Mouse (Mus musculus) stomach, postnatal 0 days (tissue): ENCODE data around the gene Cox10. TPM values are rescaled to one million over a fixed set of nuclear protein-coding genes. Genes with fewer than 3 reads are reported as not detected.

ENCODE experiments used
- ATAC-seq: fragments of 200-750 bp; cut with Nextera tagmentation; 2 replicates; pipeline ENCODE4 v1.8.0; 2017; ENCODE audit not compliant: low FRiP score, low TSS enrichment
- DNase-seq: peaks from one replicate; pipeline ENCODE4 v3.0.0-alpha.2; 2016; ENCODE audit warnings: low spot score
- H3K27ac ChIP-seq: fragments of 300-500 bp; sonication (generic); replicated peaks from 2 replicates; pipeline ENCODE4 v1.5.1; 2014; ENCODE audit warnings: mild to moderate bottlenecking, control low read depth
- H3K27me3 ChIP-seq: fragments of 300-500 bp; sonication (generic); 2 replicates; pipeline ENCODE4 v1.6.1; 2014; ENCODE audit warnings: low read length; ENCODE audit not compliant: control insufficient read depth, insufficient read depth
- H3K36me3 ChIP-seq: fragments of 300-500 bp; sonication (generic); 2 replicates; pipeline ENCODE4 v1.6.1; 2014; ENCODE audit warnings: low read length, mixed read lengths; ENCODE audit not compliant: control insufficient read depth, insufficient read depth
- H3K4me1 ChIP-seq: fragments of 300-500 bp; sonication (generic); replicated peaks from 2 replicates; pipeline ENCODE4 v1.6.1; 2014; ENCODE audit warnings: antibody characterized with exemption; ENCODE audit not compliant: control insufficient read depth, insufficient read depth
- H3K4me2 ChIP-seq: fragments of 300-500 bp; sonication (generic); replicated peaks from 2 replicates; pipeline ENCODE4 v1.6.1; 2014; ENCODE audit warnings: low read depth, mild to moderate bottlenecking, control low read depth, moderate library complexity
- H3K4me3 ChIP-seq: fragments of 300-500 bp; sonication (generic); 2 replicates; pipeline ENCODE4 v1.5.1; 2014; ENCODE audit warnings: low read depth, low read length, control low read depth
- H3K9ac ChIP-seq: fragments of 300-500 bp; sonication (generic); 2 replicates; pipeline ENCODE4 v1.6.1; 2014; ENCODE audit warnings: mild to moderate bottlenecking, low read length, control low read depth, mixed read lengths
- H3K9me3 ChIP-seq: fragments of 300-500 bp; sonication (generic); 2 replicates; pipeline ENCODE4 v1.6.1; 2016; ENCODE audit warnings: low read length; ENCODE audit not compliant: control insufficient read depth
- CTCF ChIP-seq: IDR thresholded peaks from 2 replicates; pipeline ENCODE4 v1.5.1; 2016; ENCODE audit warnings: antibody characterized with exemption, low read depth, mild to moderate bottlenecking, moderate library complexity
- EP300 ChIP-seq: optimal IDR thresholded peaks from 2 replicates; pipeline ENCODE3; 2016; ENCODE audit warnings: antibody characterized with exemption
- WGBS: fragments of 180-500 bp; shearing (Covaris S2); extraction: QIAGEN DNeasy Blood & Tissue Kit; methylation state at CpG from one replicate; pipeline ENCODE4 v1.1.7; 2014; 5-methylcytosine and 5-hydroxymethylcytosine counted together
- polyA plus RNA-seq: library from polyadenylated mRNA; unstranded; fragments of >200 nt; fragmentation: Nextera tagmentation; extraction: Ambion mirVana; gene quantifications from 2 replicates; pipeline ENCODE4 v1.2.1, GENCODE M21; 2015

The Cox10 gene
- polyA plus RNA-seq, 1 experiment from 2014 or later, result 16.9 TPM

DNA sequence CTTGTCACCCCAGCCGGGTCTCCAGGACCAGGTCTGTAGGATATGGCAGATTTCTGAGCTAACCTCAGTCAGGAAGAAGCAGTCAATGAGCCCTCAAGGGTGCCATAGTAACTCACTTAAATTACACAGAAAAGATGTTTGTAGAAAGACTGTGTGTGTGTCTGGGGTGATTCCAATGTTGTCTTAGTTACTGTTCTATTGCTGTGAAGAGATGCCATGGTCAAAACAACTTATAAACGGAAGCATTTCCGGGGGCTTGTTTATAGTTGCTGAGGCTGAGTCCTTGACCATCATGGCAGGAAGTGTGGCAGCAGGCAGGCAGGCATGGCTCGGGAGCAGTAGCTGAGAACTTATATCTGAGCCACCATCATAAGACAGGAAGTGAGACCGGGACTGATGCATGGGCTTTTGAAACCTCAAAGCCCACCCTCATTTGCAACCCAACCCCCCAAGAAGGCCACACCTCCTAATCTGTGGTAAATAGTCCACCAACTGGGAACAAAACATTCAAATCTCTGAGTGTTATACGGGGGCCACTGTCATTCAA lies 94.6 kb downstream of the Cox10 start:
- Histone ChIP-seq H3K27me3 (no peaks in the 10 kb centered on the region), H3K4me2 (no peak overlapping the region), H3K36me3 (no peaks in the 10 kb centered on the region), H3K9me3 (no peaks in the 10 kb centered on the region), H3K4me3 (no peak overlapping the region), H3K27ac (no peak overlapping the region), H3K4me1 (no peaks in the 10 kb centered on the region), H3K9ac (no peak overlapping the region)
- DNase-seq, result no peak
- 79% methylated on average over 6 of the region's 6 CpGs for WGBS
- TF ChIP-seq CTCF (no peak), EP300 (no peak)
- no peak for ATAC-seq

DNA sequence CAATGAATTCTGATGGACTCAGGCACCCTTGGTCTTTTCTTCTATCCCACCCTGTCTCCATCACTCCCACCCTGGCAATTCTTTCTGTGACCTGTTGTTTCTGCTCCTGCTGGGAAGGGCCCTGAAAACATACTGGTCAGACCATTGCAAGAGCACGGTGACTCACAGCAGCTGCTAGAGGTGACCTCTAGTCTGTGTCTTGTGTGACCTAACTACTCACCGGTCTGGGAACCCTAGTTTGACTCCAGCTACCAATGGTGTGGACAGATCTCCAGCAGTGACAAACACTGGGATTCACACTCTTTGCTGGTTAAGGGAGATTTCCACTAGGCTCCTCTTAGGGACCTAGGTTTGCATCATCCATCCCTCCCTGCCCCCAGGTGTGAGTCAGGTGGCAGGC lies 101.5 kb downstream of the Cox10 start:
- 67% methylated on average over 2 of the region's 2 CpGs for WGBS
- TF ChIP-seq CTCF (no peak), EP300 (no peak)

DNA sequence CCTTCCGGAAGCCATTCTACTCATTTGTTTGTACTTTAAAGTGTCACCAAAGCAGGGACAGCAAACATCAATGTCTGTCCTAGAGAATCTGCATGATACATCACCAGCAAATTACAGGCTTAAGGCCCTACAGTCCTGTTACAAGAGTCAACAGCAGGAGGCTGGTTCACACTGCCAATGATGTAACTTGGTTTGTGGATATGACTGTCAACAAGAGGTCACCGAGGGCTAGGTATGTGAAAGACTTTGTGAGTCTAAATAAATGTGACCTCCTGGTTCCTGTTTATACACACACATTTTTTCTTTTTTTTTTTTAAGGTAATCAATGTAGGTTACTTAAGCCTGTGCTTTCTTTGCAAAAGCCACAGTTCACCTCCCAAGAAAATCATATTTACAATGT lies 102.5 kb downstream of the Cox10 start:
- H3K36me3 ChIP-seq, result no peaks in the 10 kb centered on the region
- H3K27me3 ChIP-seq, result no peaks in the 10 kb centered on the region
- no peak for TF ChIP-seq EP300
- no peak for TF ChIP-seq CTCF
- no peaks in the 10 kb centered on the region for H3K9me3 ChIP-seq
- no peak overlapping the region for H3K4me3 ChIP-seq
- no peak overlapping the region for H3K9ac ChIP-seq
- no peaks in the 10 kb centered on the region for H3K4me1 ChIP-seq
- no peak for ATAC-seq
- DNase-seq, result no peak
- WGBS, result 69% methylated on average over 2 of the region's 2 CpGs
- no peak overlapping the region for H3K27ac ChIP-seq
- no peak overlapping the region for H3K4me2 ChIP-seq

More for the DNA sequence above, 101.5 kb downstream of the Cox10 start:
- H3K36me3 ChIP-seq, result no peaks in the 10 kb centered on the region
- ATAC-seq (peak; percentile 62), DNase-seq (no peak)
- H3K27me3 ChIP-seq, result no peaks in the 10 kb centered on the region
- H3K4me1 ChIP-seq, result no peaks in the 10 kb centered on the region
- H3K4me2 ChIP-seq, result no peak overlapping the region
- H3K9me3 ChIP-seq, result no peaks in the 10 kb centered on the region
- no peak overlapping the region for H3K4me3 ChIP-seq
- H3K9ac ChIP-seq, result no peak overlapping the region
- no peak overlapping the region for H3K27ac ChIP-seq

DNA sequence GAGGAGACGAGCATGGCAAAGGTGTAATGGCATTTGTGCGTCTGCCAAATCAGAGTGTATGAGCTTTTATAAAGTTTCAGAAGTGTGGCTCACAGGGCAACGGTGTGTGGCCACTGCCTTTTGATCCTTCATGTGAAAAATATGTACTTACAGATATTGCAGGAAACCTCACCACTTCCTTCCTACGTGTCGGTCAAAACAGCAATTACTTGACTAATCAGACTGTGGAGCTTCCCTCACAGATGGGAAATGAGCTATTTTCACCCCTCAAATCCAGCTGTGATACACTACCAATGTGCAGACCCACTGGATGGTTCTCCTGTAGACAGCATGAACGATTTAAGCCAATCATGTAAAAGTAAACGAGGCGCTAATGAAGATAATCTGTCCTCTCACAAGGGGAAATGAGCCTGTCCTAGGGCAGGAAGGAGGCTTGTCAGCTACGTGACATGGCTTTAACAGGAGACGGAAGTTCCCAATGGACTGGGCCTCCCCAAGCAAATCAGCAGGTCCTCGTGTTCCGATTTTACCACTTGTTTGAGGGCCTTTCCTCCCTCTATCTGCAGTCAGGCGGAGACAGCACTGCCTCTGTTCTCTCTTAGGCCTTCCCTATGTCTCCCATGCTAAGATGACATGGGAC lies 103.9 kb downstream of the Cox10 start:
- Histone ChIP-seq H3K4me2 (no peak overlapping the region), H3K27ac (no peak overlapping the region), H3K27me3 (no peaks in the 10 kb centered on the region), H3K9ac (no peak overlapping the region), H3K4me1 (no peaks in the 10 kb centered on the region), H3K9me3 (no peaks in the 10 kb centered on the region), H3K4me3 (no peak overlapping the region), H3K36me3 (no peaks in the 10 kb centered on the region)
- DNase-seq (no peak), ATAC-seq (no peak)
- 86% methylated on average over 13 of the region's 13 CpGs for WGBS
- TF ChIP-seq EP300 (no peak), CTCF (no peak)

DNA sequence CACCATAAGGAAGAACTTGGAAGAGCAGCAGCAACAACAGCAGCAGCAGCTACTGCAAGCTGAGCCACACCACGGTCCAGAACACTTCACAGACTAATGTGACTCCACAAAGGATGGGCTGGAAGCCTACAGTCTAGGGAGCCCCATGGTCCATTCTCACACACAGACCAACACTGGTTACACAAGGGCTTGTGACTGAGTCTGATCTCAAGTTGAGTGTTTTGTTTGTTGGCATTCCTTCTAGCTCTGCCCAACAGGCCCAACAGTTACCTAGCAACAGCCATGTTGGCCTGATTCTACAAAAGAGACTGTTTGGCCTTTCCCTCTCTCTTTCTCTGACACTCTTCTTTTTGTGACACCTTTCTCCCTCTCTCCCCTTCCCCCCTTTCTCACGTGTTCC lies 105.3 kb downstream of the Cox10 start:
- H3K4me2 ChIP-seq, result no peak overlapping the region
- WGBS, result 90% methylated on average over 2 of the region's 2 CpGs
- no peaks in the 10 kb centered on the region for H3K9me3 ChIP-seq
- no peak overlapping the region for H3K27ac ChIP-seq
- no peak for TF ChIP-seq EP300
- TF ChIP-seq CTCF, result no peak
- H3K27me3 ChIP-seq, result no peaks in the 10 kb centered on the region
- H3K36me3 ChIP-seq, result no peaks in the 10 kb centered on the region
- H3K4me3 ChIP-seq, result no peak overlapping the region
- no peak for ATAC-seq
- H3K4me1 ChIP-seq, result no peaks in the 10 kb centered on the region
- H3K9ac ChIP-seq, result no peak overlapping the region
- no peak for DNase-seq

DNA sequence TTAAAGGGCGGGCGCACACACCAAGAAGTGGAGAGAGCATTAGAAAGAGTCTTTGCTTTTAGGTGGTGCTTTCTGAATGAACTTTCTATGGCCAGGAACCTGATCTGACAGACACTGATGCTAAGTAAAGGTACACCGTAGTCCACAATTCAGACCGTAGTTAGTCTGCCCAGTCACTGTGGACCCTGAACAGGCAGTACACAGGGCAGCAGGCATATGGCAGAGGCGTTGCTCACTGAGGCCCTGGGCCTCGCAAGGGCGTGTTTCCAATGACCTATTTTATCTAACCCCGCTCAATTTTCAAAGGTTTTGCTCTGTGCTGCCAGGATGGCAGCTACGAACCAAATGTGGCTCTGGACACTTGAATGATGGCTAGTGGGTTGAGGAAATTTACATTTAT lies 107.8 kb downstream of the Cox10 start:
- no peak overlapping the region for H3K27ac ChIP-seq
- WGBS, result 84% methylated on average over 9 of the region's 9 CpGs
- H3K27me3 ChIP-seq, result no peaks in the 10 kb centered on the region
- no peak overlapping the region for H3K4me3 ChIP-seq
- ATAC-seq (0 out of 2 replicates have a peak, but pooled peaks have one; percentile 21), DNase-seq (no peak)
- no peak overlapping the region for H3K9ac ChIP-seq
- no peaks in the 10 kb centered on the region for H3K36me3 ChIP-seq
- H3K4me1 ChIP-seq, result no peaks in the 10 kb centered on the region; the same call in 1 of the 2 replicates
- H3K9me3 ChIP-seq, result no peaks in the 10 kb centered on the region
- TF ChIP-seq CTCF (no peak), EP300 (no peak)
- no peak overlapping the region for H3K4me2 ChIP-seq
